Mouse (Mus musculus) lung, postnatal 0 days (tissue): ENCODE measurements around the gene Fam243.

ENCODE experiments used
- CTCF ChIP-seq: IDR thresholded peaks from 2 replicates; pipeline ENCODE4 v1.5.1; 2016; ENCODE audit warnings: antibody characterized with exemption, mild to moderate bottlenecking
- EP300 ChIP-seq: IDR thresholded peaks from 2 replicates; pipeline ENCODE4 v1.6.1; 2016; ENCODE audit warnings: antibody characterized with exemption, mild to moderate bottlenecking, control low read depth

DNA sequence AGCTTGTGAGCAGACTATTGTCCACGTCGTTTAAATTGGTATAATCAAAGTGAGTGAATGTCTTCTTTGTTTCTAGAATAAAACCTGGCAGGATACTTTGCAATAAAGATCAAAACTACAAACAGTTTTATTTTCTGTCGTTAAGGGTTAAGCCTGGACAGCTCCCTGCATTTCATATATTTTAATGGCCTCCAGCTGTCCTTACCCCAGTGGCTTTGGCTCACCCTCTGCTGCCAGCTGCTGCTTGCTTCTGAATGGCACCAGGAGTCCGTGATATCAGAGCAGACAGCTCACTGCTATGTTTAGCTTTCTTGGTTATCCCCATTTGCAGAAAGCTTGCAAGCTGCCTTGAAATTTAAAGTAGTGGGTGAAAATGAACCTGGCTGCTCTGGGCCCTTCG lies 19.3 kb downstream of the Fam243 start:
- TF ChIP-seq CTCF = no peak
- no peak for TF ChIP-seq EP300
